Mouse (Mus musculus): ENCODE results near the gene Ppp4c. TPM values are rescaled to one million over a fixed set of nuclear protein-coding genes. Genes with fewer than 3 reads are reported as not detected.

Ppp4c gene
- polyA plus RNA-seq, 1 experiment from 2014 or later = 232 TPM

- no peak overlapping the region for H3K27ac ChIP-seq (ENCODE audit: low read length)
- H3K9me3 ChIP-seq (ENCODE audit: control insufficient read depth, low read length) = no peaks in the 10 kb centered on the region
- H3K4me1 ChIP-seq (replicated peaks; ENCODE audit: control insufficient read depth, insufficient read depth, low read length) = peaks cover 8% of the 10 kb centered on the region
- H3K4me3 ChIP-seq (ENCODE audit: low read length) = no peak overlapping the region
- H3K9ac ChIP-seq (ENCODE audit: low read length) = no peak overlapping the region
- ATAC-seq (ENCODE audit: low read depth) = no peak
- peaks cover 55% of the 10 kb centered on the region for H3K36me3 ChIP-seq (ENCODE audit: control insufficient read depth, insufficient read depth, low read length)
- no peak overlapping the region for H3K4me2 ChIP-seq (ENCODE audit: low read depth, low read length)
- WGBS = 83% methylated on average over 8 of the region's 8 CpGs
- H3K27me3 ChIP-seq (ENCODE audit: control insufficient read depth, insufficient read depth, low read depth, low read length) = no peaks in the 10 kb centered on the region
Observed at GRCm38 (mm10) chr7:126767001-126767400, 25.3 kb downstream of the Ppp4c start.

- WGBS = 87% methylated on average over 16 of the region's 16 CpGs
- H3K27ac ChIP-seq (ENCODE audit: low read length) = no peak within 1 kb of the TSS
Observed at GRCm38 (mm10) chr7:126766201-126766600, 26.1 kb downstream of the Ppp4c start, which contains the start of gene Gdpd3. Gene Gdpd3 (plus strand): TSS chr7:126766334.

GRCm38 (mm10) chr7:126765540-126765939 is 26.8 kb downstream of the Ppp4c start:
- no peaks in the 10 kb centered on the region for H3K27me3 ChIP-seq (ENCODE audit: control insufficient read depth, insufficient read depth, low read depth, low read length)
- no peak for ATAC-seq (ENCODE audit: low read depth)
- no peak overlapping the region for H3K27ac ChIP-seq (ENCODE audit: low read length)
- peaks cover 52% of the 10 kb centered on the region for H3K36me3 ChIP-seq (ENCODE audit: control insufficient read depth, insufficient read depth, low read length)
- no peak overlapping the region for H3K4me3 ChIP-seq (ENCODE audit: low read length)
- no peak overlapping the region for H3K4me2 ChIP-seq (ENCODE audit: low read depth, low read length)
- 68% methylated on average over 9 of the region's 9 CpGs for WGBS
- H3K4me1 ChIP-seq (replicated peaks; ENCODE audit: control insufficient read depth, insufficient read depth, low read length) = peaks cover 23% of the 10 kb centered on the region
- no peak overlapping the region for H3K9ac ChIP-seq (ENCODE audit: low read length)
- H3K9me3 ChIP-seq (ENCODE audit: control insufficient read depth, low read length) = no peaks in the 10 kb centered on the region

More at GRCm38 (mm10) chr7:126766201-126766600, 26.1 kb downstream of the Ppp4c start, which contains the start of gene Gdpd3:
- H3K9ac ChIP-seq (ENCODE audit: low read length) = no peak within 1 kb of the TSS
- peak; percentile 31; the same call in 1 of the 2 replicates for ATAC-seq (ENCODE audit: low read depth)
- H3K4me2 ChIP-seq (ENCODE audit: low read depth, low read length) = no peak within 1 kb of the TSS
- H3K27me3 ChIP-seq (ENCODE audit: control insufficient read depth, insufficient read depth, low read depth, low read length) = no peaks in the 10 kb centered on the region
- no peaks in the 10 kb centered on the region for H3K9me3 ChIP-seq (ENCODE audit: control insufficient read depth, low read length)
- peaks cover 55% of the 10 kb centered on the region for H3K36me3 ChIP-seq (ENCODE audit: control insufficient read depth, insufficient read depth, low read length)
- no peak within 1 kb of the TSS for H3K4me3 ChIP-seq (ENCODE audit: low read length)
- H3K4me1 ChIP-seq (replicated peaks; ENCODE audit: control insufficient read depth, insufficient read depth, low read length) = peaks cover 16% of the 10 kb centered on the region

- H3K27me3 ChIP-seq (ENCODE audit: control insufficient read depth, insufficient read depth, low read depth, low read length) = no peaks in the 10 kb centered on the region
- no peaks in the 10 kb centered on the region for H3K9me3 ChIP-seq (ENCODE audit: control insufficient read depth, low read length)
- H3K27ac ChIP-seq (ENCODE audit: low read length) = peak overlapping the region; percentile 98; the same call in 1 of the 2 replicates
- peak overlapping the region; percentile 9; the same call in 1 of the 2 replicates for H3K4me2 ChIP-seq (ENCODE audit: low read depth, low read length)
- H3K4me3 ChIP-seq (ENCODE audit: low read length) = no peak overlapping the region
- ATAC-seq (ENCODE audit: low read depth) = no peak
- H3K4me1 ChIP-seq (replicated peaks; ENCODE audit: control insufficient read depth, insufficient read depth, low read length) = peaks cover 24% of the 10 kb centered on the region
- H3K36me3 ChIP-seq (ENCODE audit: control insufficient read depth, insufficient read depth, low read length) = peaks cover 31% of the 10 kb centered on the region
- peak overlapping the region; percentile 40 for H3K9ac ChIP-seq (ENCODE audit: low read length)
- WGBS = 43% methylated on average over 17 of the region's 17 CpGs
Observed at GRCm38 (mm10) chr7:126762471-126763008, 29.8 kb downstream of the Ppp4c start.

- ATAC-seq (ENCODE audit: low read depth) = no peak
- Histone ChIP-seq H3K27me3 (ENCODE audit: control insufficient read depth, insufficient read depth, low read depth, low read length) (no peaks in the 10 kb centered on the region), H3K9me3 (ENCODE audit: control insufficient read depth, low read length) (no peaks in the 10 kb centered on the region), H3K27ac (ENCODE audit: low read length) (peak overlapping the region; percentile 98), H3K36me3 (ENCODE audit: control insufficient read depth, insufficient read depth, low read length) (peaks cover 23% of the 10 kb centered on the region), H3K4me3 (ENCODE audit: low read length) (peak overlapping the region; percentile 86; the same call in 1 of the 2 replicates), H3K9ac (ENCODE audit: low read length) (peak overlapping the region; percentile 93), H3K4me1 (replicated peaks; ENCODE audit: control insufficient read depth, insufficient read depth, low read length) (peaks cover 24% of the 10 kb centered on the region), H3K4me2 (ENCODE audit: low read depth, low read length) (peak overlapping the region; percentile 80)
- WGBS = 42% methylated on average over 6 of the region's 6 CpGs
Observed at GRCm38 (mm10) chr7:126761529-126762067, 30.7 kb downstream of the Ppp4c start.

GRCm38 (mm10) chr7:126760956-126761355 is 31.3 kb downstream of the Ppp4c start:
- Histone ChIP-seq H3K9me3 (ENCODE audit: control insufficient read depth, low read length) (no peaks in the 10 kb centered on the region), H3K9ac (ENCODE audit: low read length) (peak overlapping the region; percentile 93), H3K4me1 (replicated peaks; ENCODE audit: control insufficient read depth, insufficient read depth, low read length) (peaks cover 24% of the 10 kb centered on the region), H3K27me3 (ENCODE audit: control insufficient read depth, insufficient read depth, low read depth, low read length) (no peaks in the 10 kb centered on the region), H3K4me3 (ENCODE audit: low read length) (peak overlapping the region; percentile 86), H3K36me3 (ENCODE audit: control insufficient read depth, insufficient read depth, low read length) (peaks cover 23% of the 10 kb centered on the region), H3K27ac (ENCODE audit: low read length) (peak overlapping the region; percentile 98), H3K4me2 (ENCODE audit: low read depth, low read length) (peak overlapping the region; percentile 80)
- 42% methylated on average over 4 of the region's 4 CpGs for WGBS
- ATAC-seq (ENCODE audit: low read depth) = no peak

GRCm38 (mm10) chr7:126760391-126760802 is 31.9 kb downstream of the Ppp4c start:
- H3K27ac ChIP-seq (ENCODE audit: low read length) = peak overlapping the region; percentile 98

GRCm38 (mm10) chr7:126759672-126760390 is 32.5 kb downstream of the Ppp4c start:
- Histone ChIP-seq H3K36me3 (ENCODE audit: control insufficient read depth, insufficient read depth, low read length) (peaks cover 15% of the 10 kb centered on the region), H3K4me1 (replicated peaks; ENCODE audit: control insufficient read depth, insufficient read depth, low read length) (peaks cover 28% of the 10 kb centered on the region), H3K9ac (ENCODE audit: low read length) (peak overlapping the region; percentile 93), H3K9me3 (ENCODE audit: control insufficient read depth, low read length) (no peaks in the 10 kb centered on the region), H3K27ac (ENCODE audit: low read length) (peak overlapping the region; percentile 98), H3K27me3 (ENCODE audit: control insufficient read depth, insufficient read depth, low read depth, low read length) (no peaks in the 10 kb centered on the region), H3K4me2 (ENCODE audit: low read depth, low read length) (peak overlapping the region; percentile 80), H3K4me3 (ENCODE audit: low read length) (peak overlapping the region; percentile 86)
- under 1% methylated on average over 22 of the region's 24 CpGs for WGBS
- ATAC-seq (ENCODE audit: low read depth) = peak; percentile 15

More at GRCm38 (mm10) chr7:126760391-126760802, 31.9 kb downstream of the Ppp4c start:
- Histone ChIP-seq H3K9me3 (ENCODE audit: control insufficient read depth, low read length) (no peaks in the 10 kb centered on the region), H3K4me2 (ENCODE audit: low read depth, low read length) (peak overlapping the region; percentile 80), H3K27me3 (ENCODE audit: control insufficient read depth, insufficient read depth, low read depth, low read length) (no peaks in the 10 kb centered on the region), H3K9ac (ENCODE audit: low read length) (peak overlapping the region; percentile 93), H3K36me3 (ENCODE audit: control insufficient read depth, insufficient read depth, low read length) (peaks cover 20% of the 10 kb centered on the region), H3K4me1 (replicated peaks; ENCODE audit: control insufficient read depth, insufficient read depth, low read length) (peaks cover 24% of the 10 kb centered on the region), H3K4me3 (ENCODE audit: low read length) (peak overlapping the region; percentile 86)
- ATAC-seq (ENCODE audit: low read depth) = peak; percentile 93
- 5% methylated on average over 3 of the region's 3 CpGs for WGBS

GRCm38 (mm10) chr7:126759050-126759671 is 33.1 kb downstream of the Ppp4c start, which contains the start of gene Mapk3:
Gene Mapk3 (plus strand): TSS chr7:126759601.
- peaks cover 28% of the 10 kb centered on the region for H3K4me1 ChIP-seq (replicated peaks; ENCODE audit: control insufficient read depth, insufficient read depth, low read length)
- H3K9me3 ChIP-seq (ENCODE audit: control insufficient read depth, low read length) = no peaks in the 10 kb centered on the region
- peaks cover 8% of the 10 kb centered on the region for H3K36me3 ChIP-seq (ENCODE audit: control insufficient read depth, insufficient read depth, low read length)
- ATAC-seq (ENCODE audit: low read depth) = peak; percentile 62
- 1% methylated on average over 35 of the region's 38 CpGs for WGBS
- peak within 1 kb of the TSS; percentile 80 for H3K4me2 ChIP-seq (ENCODE audit: low read depth, low read length)
- no peaks in the 10 kb centered on the region for H3K27me3 ChIP-seq (ENCODE audit: control insufficient read depth, insufficient read depth, low read depth, low read length)
- H3K4me3 ChIP-seq (ENCODE audit: low read length) = peak within 1 kb of the TSS; percentile 86
- H3K9ac ChIP-seq (ENCODE audit: low read length) = peak within 1 kb of the TSS; percentile 93
- H3K27ac ChIP-seq (ENCODE audit: low read length) = peak within 1 kb of the TSS; percentile 98

All from lung, embryonic 16.5 days (tissue).